Mouse (Mus musculus) lung, embryonic 15.5 days (tissue): ENCODE data around the gene Slc35e4. TPM values are rescaled to one million over a fixed set of nuclear protein-coding genes. Genes with fewer than 3 reads are reported as not detected.
A peak's percentile ranks its signal among the peaks of the same experiment; 100 is the strongest.

ENCODE experiments used
- ATAC-seq: fragments of 200-750 bp; cut with Nextera tagmentation; 2 replicates; pipeline ENCODE4 v1.8.0; 2017; ENCODE audit warnings: moderate number of reproducible peaks, borderline replicate concordance; ENCODE audit not compliant: low FRiP score, low TSS enrichment; ENCODE audit errors: extremely low read depth
- H3K27ac ChIP-seq: fragments of 300-500 bp; sonication (generic); 2 replicates; pipeline ENCODE4 v1.5.1; 2015; ENCODE audit warnings: moderate library complexity, mild to moderate bottlenecking, inconsistent platforms
- H3K27me3 ChIP-seq: fragments of 300-500 bp; sonication (generic); 2 replicates; pipeline ENCODE4 v1.6.1; 2015; ENCODE audit warnings: inconsistent platforms
- H3K36me3 ChIP-seq: fragments of 300-500 bp; sonication (generic); 2 replicates; pipeline ENCODE4 v1.6.1; 2015; ENCODE audit warnings: inconsistent platforms
- H3K4me1 ChIP-seq: fragments of 300-500 bp; sonication (generic); 2 replicates; pipeline ENCODE4 v1.6.1; 2015; ENCODE audit warnings: inconsistent platforms
- H3K4me2 ChIP-seq: fragments of 300-500 bp; sonication (generic); 2 replicates; pipeline ENCODE4 v1.6.1; 2015; ENCODE audit warnings: inconsistent platforms, mild to moderate bottlenecking, moderate library complexity
- H3K4me3 ChIP-seq: fragments of 300-500 bp; sonication (generic); 2 replicates; pipeline ENCODE4 v1.5.1; 2015; ENCODE audit warnings: mild to moderate bottlenecking, inconsistent platforms
- H3K9ac ChIP-seq: fragments of 300-500 bp; sonication (generic); 2 replicates; pipeline ENCODE4 v1.6.1; 2015; ENCODE audit warnings: inconsistent platforms
- H3K9me3 ChIP-seq: fragments of 300-500 bp; sonication (generic); 2 replicates; pipeline ENCODE4 v1.6.1; 2016; ENCODE audit warnings: inconsistent platforms
- WGBS: fragments of 180-500 bp; shearing (Covaris S2); methylation state at CpG from one replicate; pipeline ENCODE4 v1.1.7; 2015; 5-methylcytosine and 5-hydroxymethylcytosine counted together
- polyA plus RNA-seq: library from polyadenylated mRNA; unstranded; fragments of >200 nt; fragmentation: Nextera tagmentation; extraction: Ambion mirVana; gene quantifications from 2 replicates; pipeline ENCODE4 v1.2.1, GENCODE M21; 2015

The Slc35e4 gene
- polyA plus RNA-seq, 1 experiment from 2014 or later: 3.4 TPM

DNA sequence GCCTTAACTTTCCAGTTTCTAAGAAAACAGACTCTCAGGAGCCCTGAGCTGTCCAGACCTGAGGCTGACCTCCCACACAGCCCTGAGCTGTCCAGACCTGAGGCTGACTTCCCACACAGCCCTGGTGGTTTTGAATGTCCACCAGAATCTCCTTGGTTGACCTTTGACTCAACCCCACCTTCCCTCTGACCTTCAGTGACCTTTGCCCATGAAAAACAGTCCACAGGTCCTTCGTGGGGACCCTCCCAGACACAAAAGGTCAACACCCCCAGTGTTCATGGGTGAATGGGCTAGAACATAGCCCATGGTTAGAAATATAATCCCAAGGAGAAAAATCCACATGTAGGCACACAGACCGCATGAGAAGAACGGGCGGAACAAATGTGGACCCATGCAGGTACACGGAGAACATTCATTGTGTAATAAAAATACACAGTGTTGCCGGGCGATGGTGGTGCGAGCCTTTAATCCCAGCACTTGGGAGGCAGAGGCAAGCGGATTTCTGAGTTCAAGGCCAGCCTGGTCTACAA, 19.4 kb upstream of the Slc35e4 start:
- no peak overlapping the region for H3K4me3 ChIP-seq
- H3K4me1 ChIP-seq: peaks cover 16% of the 10 kb centered on the region
- no peak for ATAC-seq
- no peaks in the 10 kb centered on the region for H3K27me3 ChIP-seq
- H3K9ac ChIP-seq: no peak overlapping the region
- H3K4me2 ChIP-seq: no peak overlapping the region
- WGBS: 90% methylated on average over 9 of the region's 9 CpGs
- H3K27ac ChIP-seq: no peak overlapping the region
- no peaks in the 10 kb centered on the region for H3K9me3 ChIP-seq
- H3K36me3 ChIP-seq: no peaks in the 10 kb centered on the region

- H3K9ac ChIP-seq: peak within 1 kb of the TSS; percentile 37
- H3K27ac ChIP-seq: peak within 1 kb of the TSS; percentile 68
- ATAC-seq: peak; percentile 84
- peaks cover 2% of the 10 kb centered on the region; the same call in 1 of the 2 replicates for H3K36me3 ChIP-seq
- H3K4me3 ChIP-seq: peak within 1 kb of the TSS; percentile 49
- no peaks in the 10 kb centered on the region for H3K9me3 ChIP-seq
- peak within 1 kb of the TSS; percentile 81 for H3K4me2 ChIP-seq
- H3K27me3 ChIP-seq: no peaks in the 10 kb centered on the region
- peaks cover 16% of the 10 kb centered on the region for H3K4me1 ChIP-seq
- under 1% methylated on average over 20 of the region's 26 CpGs for WGBS
These were observed 17.2 kb upstream of the Slc35e4 start, which contains the start of gene Tcn2 for GRCm38 (mm10) chr11:3931511-3932211. TSS of gene Tcn2 (minus strand) at chr11:3932159.

GRCm38 (mm10) chr11:3930931-3931330, 16.5 kb upstream of the Slc35e4 start:
- Histone ChIP-seq H3K4me2 (peak overlapping the region; percentile 81), H3K36me3 (peaks cover 3% of the 10 kb centered on the region; the same call in 1 of the 2 replicates), H3K4me1 (peaks cover 16% of the 10 kb centered on the region), H3K27ac (no peak overlapping the region), H3K9me3 (no peaks in the 10 kb centered on the region), H3K9ac (0 out of 2 replicates have a peak overlapping the region, but pooled peaks have one; percentile 37), H3K4me3 (peak overlapping the region; percentile 49), H3K27me3 (no peaks in the 10 kb centered on the region)
- WGBS: 31% methylated on average over 6 of the region's 6 CpGs
- ATAC-seq: no peak

DNA sequence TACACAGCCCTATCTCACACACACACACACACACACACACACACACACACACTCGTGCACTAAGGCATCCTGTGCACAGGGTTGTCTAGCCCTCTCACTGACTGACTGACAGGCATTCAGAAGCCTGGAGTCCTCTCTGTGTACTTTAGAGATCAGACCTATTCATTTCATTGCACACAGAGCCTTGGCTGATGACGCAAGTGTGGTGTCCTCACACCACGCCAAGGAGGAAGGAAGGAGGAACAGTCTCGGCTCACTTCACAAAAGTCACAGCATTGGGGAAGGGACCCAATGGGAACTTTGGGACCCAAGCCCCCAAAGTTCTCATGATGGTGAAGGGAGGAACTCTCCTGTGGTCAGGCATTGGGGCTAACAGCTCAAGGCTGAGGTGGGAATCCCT, 15.6 kb upstream of the Slc35e4 start:
- Histone ChIP-seq H3K9ac (no peak overlapping the region), H3K36me3 (peaks cover 3% of the 10 kb centered on the region; the same call in 1 of the 2 replicates), H3K4me2 (no peak overlapping the region), H3K27ac (no peak overlapping the region), H3K4me1 (peaks cover 16% of the 10 kb centered on the region), H3K9me3 (no peaks in the 10 kb centered on the region), H3K27me3 (no peaks in the 10 kb centered on the region), H3K4me3 (no peak overlapping the region)
- WGBS: 61% methylated on average over 4 of the region's 4 CpGs
- no peak for ATAC-seq

GRCm38 (mm10) chr11:3925916-3926315, 11.5 kb upstream of the Slc35e4 start:
- H3K9me3 ChIP-seq: no peaks in the 10 kb centered on the region
- H3K9ac ChIP-seq: no peak overlapping the region
- no peaks in the 10 kb centered on the region for H3K27me3 ChIP-seq
- peaks cover 3% of the 10 kb centered on the region for H3K4me1 ChIP-seq
- WGBS: 74% methylated on average over 10 of the region's 10 CpGs
- ATAC-seq: no peak
- peaks cover 3% of the 10 kb centered on the region; the same call in 1 of the 2 replicates for H3K36me3 ChIP-seq
- no peak overlapping the region for H3K4me2 ChIP-seq
- no peak overlapping the region for H3K27ac ChIP-seq
- H3K4me3 ChIP-seq: no peak overlapping the region

DNA sequence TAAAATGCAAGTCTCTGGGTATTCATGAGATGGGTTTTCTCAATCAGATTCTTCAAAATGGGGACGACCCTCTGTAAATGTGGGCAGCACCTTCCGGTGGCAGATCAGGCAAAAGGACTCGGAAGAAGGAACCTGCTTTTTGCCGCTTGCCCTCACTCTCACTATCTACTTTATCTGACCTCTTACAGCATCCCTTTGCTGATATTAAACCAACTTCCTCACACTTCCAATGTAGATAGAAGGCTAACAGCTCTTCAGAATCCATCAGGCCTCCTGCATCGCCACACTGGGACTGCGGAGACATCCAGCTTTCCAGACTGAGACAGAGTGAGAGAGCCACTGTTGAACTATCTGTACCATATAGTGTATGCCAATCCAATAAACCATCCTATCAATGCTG, 8.3 kb upstream of the Slc35e4 start:
- WGBS: 93% methylated on average over 6 of the region's 6 CpGs
- H3K4me2 ChIP-seq: no peak overlapping the region
- no peak overlapping the region for H3K9ac ChIP-seq
- H3K36me3 ChIP-seq: peaks cover 5% of the 10 kb centered on the region; the same call in 1 of the 2 replicates
- H3K27ac ChIP-seq: no peak overlapping the region
- ATAC-seq: no peak
- H3K9me3 ChIP-seq: no peaks in the 10 kb centered on the region
- H3K4me1 ChIP-seq: no peaks in the 10 kb centered on the region
- H3K27me3 ChIP-seq: no peaks in the 10 kb centered on the region
- H3K4me3 ChIP-seq: no peak overlapping the region

DNA sequence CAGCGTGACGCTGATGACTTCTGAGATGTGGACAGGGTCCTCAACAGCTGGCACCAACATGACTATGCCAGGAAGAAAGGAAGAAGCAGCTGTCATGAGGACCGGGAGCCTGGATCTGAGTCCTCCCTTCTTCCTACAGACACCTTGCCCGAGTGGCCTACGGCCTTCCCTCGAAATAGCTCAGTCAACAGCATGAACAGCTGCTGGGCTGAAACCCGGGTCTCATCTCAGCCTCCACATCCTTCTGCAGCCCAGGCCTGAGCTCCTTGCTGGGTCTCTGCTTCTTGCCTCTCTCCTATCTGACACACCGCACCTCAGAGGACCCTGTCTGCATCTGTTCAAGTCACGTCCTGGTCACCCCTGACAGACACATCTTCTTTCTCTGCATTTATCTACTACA, 7.7 kb upstream of the Slc35e4 start:
- ATAC-seq: no peak
- Histone ChIP-seq H3K27me3 (no peaks in the 10 kb centered on the region), H3K27ac (no peak overlapping the region), H3K9ac (no peak overlapping the region), H3K9me3 (no peaks in the 10 kb centered on the region), H3K36me3 (peaks cover 6% of the 10 kb centered on the region; the same call in 1 of the 2 replicates), H3K4me1 (no peaks in the 10 kb centered on the region), H3K4me2 (no peak overlapping the region), H3K4me3 (no peak overlapping the region)
- WGBS: 89% methylated on average over 9 of the region's 9 CpGs

DNA sequence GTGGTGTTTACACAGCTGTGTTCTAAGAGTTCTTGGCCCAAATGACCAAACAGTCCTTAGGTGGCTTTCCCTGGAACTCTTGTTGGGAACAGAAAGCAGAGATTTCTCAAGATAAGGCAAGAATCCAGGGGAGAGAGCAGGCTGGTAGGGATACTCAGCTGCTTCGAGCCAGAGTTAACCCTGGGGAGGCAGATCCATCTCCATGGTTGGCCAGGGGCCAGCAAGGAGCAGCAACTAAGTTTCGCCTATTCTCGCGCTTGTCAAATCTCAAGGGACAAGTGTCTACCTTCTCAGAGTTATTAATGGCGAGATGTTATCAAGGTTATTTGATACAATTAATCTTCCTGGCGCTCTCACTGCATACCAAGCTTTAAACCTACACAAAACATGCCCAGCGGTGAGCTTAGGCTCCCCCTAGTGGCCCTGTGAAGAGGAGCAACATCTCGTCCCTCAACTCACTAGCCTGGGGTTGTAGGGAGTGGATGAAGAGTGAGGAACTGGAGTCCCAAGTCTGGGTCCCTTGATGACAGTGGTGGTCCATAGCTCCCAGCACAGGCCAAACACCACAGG, 6.9 kb upstream of the Slc35e4 start:
- Histone ChIP-seq H3K4me1 (no peaks in the 10 kb centered on the region), H3K4me2 (no peak overlapping the region), H3K9me3 (no peaks in the 10 kb centered on the region), H3K27ac (no peak overlapping the region), H3K9ac (no peak overlapping the region), H3K4me3 (no peak overlapping the region), H3K27me3 (no peaks in the 10 kb centered on the region), H3K36me3 (0 out of 2 replicates have a peak, but pooled peaks cover 3% of the 10 kb centered on the region)
- WGBS: 33% methylated on average over 8 of the region's 8 CpGs
- peak; percentile 64; the same call in 1 of the 2 replicates for ATAC-seq

- ATAC-seq: no peak
These were observed 6.0 kb upstream of the Slc35e4 start for GRCm38 (mm10) chr11:3920476-3920875.

GRCm38 (mm10) chr11:3918738-3919137, 4.3 kb upstream of the Slc35e4 start:
- no peak overlapping the region for H3K27ac ChIP-seq
- no peak overlapping the region for H3K9ac ChIP-seq
- 52% methylated on average over 1 of the region's 1 CpGs for WGBS
- ATAC-seq: no peak
- H3K4me1 ChIP-seq: peaks cover 7% of the 10 kb centered on the region
- H3K36me3 ChIP-seq: 0 out of 2 replicates have a peak, but pooled peaks cover 3% of the 10 kb centered on the region
- H3K4me3 ChIP-seq: no peak overlapping the region
- H3K27me3 ChIP-seq: no peaks in the 10 kb centered on the region
- H3K9me3 ChIP-seq: no peaks in the 10 kb centered on the region
- H3K4me2 ChIP-seq: no peak overlapping the region

More at GRCm38 (mm10) chr11:3920476-3920875, 6.0 kb upstream of the Slc35e4 start:
- no peak overlapping the region for H3K4me2 ChIP-seq
- H3K9ac ChIP-seq: no peak overlapping the region
- WGBS: 82% methylated on average over 7 of the region's 7 CpGs
- H3K27me3 ChIP-seq: no peaks in the 10 kb centered on the region
- H3K27ac ChIP-seq: no peak overlapping the region
- no peak overlapping the region for H3K4me3 ChIP-seq
- H3K4me1 ChIP-seq: no peaks in the 10 kb centered on the region
- no peaks in the 10 kb centered on the region for H3K9me3 ChIP-seq
- 0 out of 2 replicates have a peak, but pooled peaks cover 3% of the 10 kb centered on the region for H3K36me3 ChIP-seq

DNA sequence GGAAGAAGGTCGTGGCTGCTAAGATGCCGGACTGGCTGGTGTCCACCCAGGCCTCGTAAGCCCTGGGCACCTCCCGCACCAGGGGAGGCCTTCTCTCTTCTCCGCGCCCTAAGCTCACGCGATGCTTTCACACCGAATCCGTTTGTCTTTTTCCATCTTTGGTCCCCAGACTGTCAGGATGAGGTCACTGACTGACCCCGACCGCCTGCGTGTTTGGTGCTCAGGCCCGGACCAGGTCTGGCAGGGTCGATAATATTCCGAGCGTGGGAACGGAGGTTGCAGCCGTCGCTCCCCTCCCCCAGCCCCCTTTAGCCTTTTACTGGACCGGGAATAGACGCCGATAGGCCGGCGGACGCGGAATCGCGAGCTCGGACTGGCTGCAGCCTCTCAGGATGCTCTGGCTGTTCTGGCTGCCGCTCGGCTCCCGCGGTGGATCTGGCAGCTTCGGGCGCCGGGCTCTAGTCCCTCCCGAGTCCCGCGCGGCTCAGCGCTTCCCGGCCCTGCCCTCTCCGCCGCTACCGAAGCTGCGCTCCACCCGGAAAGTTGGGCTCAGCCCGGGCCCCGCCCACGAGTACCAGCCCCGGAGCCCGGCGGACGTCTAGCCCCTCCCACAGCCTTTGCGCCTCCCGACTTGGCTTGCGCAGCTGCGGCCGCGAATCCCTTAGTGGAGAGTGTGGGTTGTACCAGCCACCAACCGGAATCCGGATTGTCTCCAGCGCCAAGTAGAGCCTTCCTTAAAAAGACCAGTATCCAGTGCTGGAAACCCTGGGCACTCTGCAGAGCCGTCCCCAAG, 952 bp downstream of the Slc35e4 start:
- Histone ChIP-seq H3K4me3 (peak overlapping the region; percentile 64), H3K4me2 (peak overlapping the region; percentile 95), H3K4me1 (peaks cover 38% of the 10 kb centered on the region), H3K27ac (peak overlapping the region; percentile 67), H3K9me3 (no peaks in the 10 kb centered on the region), H3K36me3 (0 out of 2 replicates have a peak, but pooled peaks cover 3% of the 10 kb centered on the region), H3K27me3 (peaks cover 9% of the 10 kb centered on the region; the same call in 1 of the 2 replicates), H3K9ac (peak overlapping the region; percentile 51)
- WGBS: under 1% methylated on average over 65 of the region's 65 CpGs
- ATAC-seq: peak; percentile 86
